Mouse (Mus musculus): Measurements from ENCODE around the gene Gnb1l. TPM values are rescaled to one million over a fixed set of nuclear protein-coding genes. Genes with fewer than 3 reads are reported as not detected.
A peak's percentile ranks its signal among the peaks of the same experiment; 100 is the strongest.

Gnb1l gene
- total and polyA plus RNA-seq, 2 experiments from 2014 or later: 12.3 to 16.9 TPM

- H3K36me3 ChIP-seq (ENCODE audit: insufficient read depth): no peaks in the 10 kb centered on the region
- DNase-seq: no peak
- no peak overlapping the region for H3K4me2 ChIP-seq (ENCODE audit: low read depth)
- TF ChIP-seq CTCF (IDR thresholded peaks at IDR 0.05; ENCODE audit: low read depth): no peak
- no peak overlapping the region for H3K4me3 ChIP-seq (ENCODE audit: low read depth, low read length)
- no peak overlapping the region for H3K27ac ChIP-seq (ENCODE audit: low read depth, low read length)
- H3K9ac ChIP-seq: no peak overlapping the region
- H3K4me1 ChIP-seq (ENCODE audit: insufficient read depth): no peaks in the 10 kb centered on the region
- ATAC-seq: no peak
- H3K9me3 ChIP-seq (ENCODE audit: low read length): no peaks in the 10 kb centered on the region
- 79% methylated on average over 1 of the region's 1 CpGs for WGBS
- no peaks in the 10 kb centered on the region for H3K27me3 ChIP-seq (ENCODE audit: insufficient read depth, low read length)
Observed at GRCm38 (mm10) chr16:18490894-18491293, 7.6 kb upstream of the Gnb1l start.

GRCm38 (mm10) chr16:18497865-18498515, 523 bp upstream of the Gnb1l start:
- H3K27me3 ChIP-seq (ENCODE audit: insufficient read depth, low read length): no peaks in the 10 kb centered on the region
- peak overlapping the region; percentile 85 for H3K4me2 ChIP-seq (ENCODE audit: low read depth)
- H3K36me3 ChIP-seq (ENCODE audit: insufficient read depth): peaks cover 13% of the 10 kb centered on the region; the same call in 1 of the 2 replicates
- H3K9ac ChIP-seq: peak overlapping the region; percentile 87
- H3K4me1 ChIP-seq (ENCODE audit: insufficient read depth): peaks cover 10% of the 10 kb centered on the region
- H3K9me3 ChIP-seq (ENCODE audit: low read length): no peaks in the 10 kb centered on the region
- no peak for DNase-seq
- 1% methylated on average over 6 of the region's 6 CpGs for WGBS
- TF ChIP-seq CTCF (IDR thresholded peaks at IDR 0.05; ENCODE audit: low read depth): no peak
- ATAC-seq: peak; percentile 74
- peak overlapping the region; percentile 66 for H3K4me3 ChIP-seq (ENCODE audit: low read depth, low read length)
- H3K27ac ChIP-seq (ENCODE audit: low read depth, low read length): peak overlapping the region; percentile 93

GRCm38 (mm10) chr16:18498996-18499395, 483 bp downstream of the Gnb1l start:
- no peak for DNase-seq
- peak overlapping the region; percentile 87 for H3K9ac ChIP-seq
- H3K4me3 ChIP-seq (ENCODE audit: low read depth, low read length): peak overlapping the region; percentile 66
- ATAC-seq: no peak
- TF ChIP-seq CTCF (IDR thresholded peaks at IDR 0.05; ENCODE audit: low read depth): no peak
- H3K4me1 ChIP-seq (ENCODE audit: insufficient read depth): peaks cover 10% of the 10 kb centered on the region
- no peaks in the 10 kb centered on the region for H3K9me3 ChIP-seq (ENCODE audit: low read length)
- 1% methylated on average over 24 of the region's 24 CpGs for WGBS
- peak overlapping the region; percentile 85 for H3K4me2 ChIP-seq (ENCODE audit: low read depth)
- H3K27me3 ChIP-seq (ENCODE audit: insufficient read depth, low read length): no peaks in the 10 kb centered on the region
- H3K36me3 ChIP-seq (ENCODE audit: insufficient read depth): peaks cover 13% of the 10 kb centered on the region; the same call in 1 of the 2 replicates
- H3K27ac ChIP-seq (ENCODE audit: low read depth, low read length): peak overlapping the region; percentile 93

GRCm38 (mm10) chr16:18501531-18501930, 3.0 kb downstream of the Gnb1l start:
- Histone ChIP-seq H3K4me3 (ENCODE audit: low read depth, low read length) (no peak overlapping the region), H3K27me3 (ENCODE audit: insufficient read depth, low read length) (no peaks in the 10 kb centered on the region), H3K27ac (ENCODE audit: low read depth, low read length) (no peak overlapping the region), H3K4me1 (ENCODE audit: insufficient read depth) (peaks cover 10% of the 10 kb centered on the region), H3K9ac (no peak overlapping the region), H3K9me3 (ENCODE audit: low read length) (no peaks in the 10 kb centered on the region), H3K36me3 (ENCODE audit: insufficient read depth) (peaks cover 13% of the 10 kb centered on the region; the same call in 1 of the 2 replicates), H3K4me2 (ENCODE audit: low read depth) (no peak overlapping the region)
- DNase-seq: no peak
- ATAC-seq: no peak
- TF ChIP-seq CTCF (IDR thresholded peaks at IDR 0.05; ENCODE audit: low read depth): no peak
- 98% methylated on average over 6 of the region's 6 CpGs for WGBS

- no peak for ATAC-seq
- WGBS: 92% methylated on average over 14 of the region's 14 CpGs
- no peak for TF ChIP-seq CTCF (IDR thresholded peaks at IDR 0.05; ENCODE audit: low read depth)
- Histone ChIP-seq H3K9ac (no peak overlapping the region), H3K36me3 (ENCODE audit: insufficient read depth) (peaks cover 13% of the 10 kb centered on the region; the same call in 1 of the 2 replicates), H3K9me3 (ENCODE audit: low read length) (no peaks in the 10 kb centered on the region), H3K27me3 (ENCODE audit: insufficient read depth, low read length) (no peaks in the 10 kb centered on the region), H3K4me1 (ENCODE audit: insufficient read depth) (peaks cover 10% of the 10 kb centered on the region), H3K27ac (ENCODE audit: low read depth, low read length) (no peak overlapping the region), H3K4me2 (ENCODE audit: low read depth) (no peak overlapping the region), H3K4me3 (ENCODE audit: low read depth, low read length) (no peak overlapping the region)
- DNase-seq: no peak
Observed at GRCm38 (mm10) chr16:18503566-18504342, 5.2 kb downstream of the Gnb1l start.

- no peak overlapping the region for H3K4me3 ChIP-seq (ENCODE audit: low read depth, low read length)
- no peaks in the 10 kb centered on the region for H3K27me3 ChIP-seq (ENCODE audit: insufficient read depth, low read length)
- ATAC-seq (no peak), DNase-seq (no peak)
- no peaks in the 10 kb centered on the region for H3K4me1 ChIP-seq (ENCODE audit: insufficient read depth)
- peaks cover 7% of the 10 kb centered on the region; the same call in 1 of the 2 replicates for H3K36me3 ChIP-seq (ENCODE audit: insufficient read depth)
- H3K4me2 ChIP-seq (ENCODE audit: low read depth): no peak overlapping the region
- TF ChIP-seq CTCF (IDR thresholded peaks at IDR 0.05; ENCODE audit: low read depth): no peak
- H3K9ac ChIP-seq: no peak overlapping the region
- H3K27ac ChIP-seq (ENCODE audit: low read depth, low read length): no peak overlapping the region
- WGBS: 97% methylated on average over 3 of the region's 3 CpGs
- no peaks in the 10 kb centered on the region for H3K9me3 ChIP-seq (ENCODE audit: low read length)
Observed at GRCm38 (mm10) chr16:18506524-18507199, 8.1 kb downstream of the Gnb1l start.

Data from forebrain, postnatal 0 days (tissue).